Mouse (Mus musculus): ENCODE measurements around the gene Dnajc11.

The Dnajc11 gene

GRCm38 (mm10) chr4:151933505-151934214, at the start of gene Dnajc11:
TSS of gene Dnajc11 (plus strand) at chr4:151933691.
- peak; percentile 88 for DNase-seq (ENCODE audit: low read depth, low spot score)

GRCm38 (mm10) chr4:151893241-151893640, 40.2 kb upstream of the Dnajc11 start:
- no peak for DNase-seq (ENCODE audit: low read depth, low spot score)

GRCm38 (mm10) chr4:151894926-151895325, 38.6 kb upstream of the Dnajc11 start:
- no peak for DNase-seq (ENCODE audit: low read depth, low spot score)

GRCm38 (mm10) chr4:151895624-151896023, 37.9 kb upstream of the Dnajc11 start:
- DNase-seq (ENCODE audit: low read depth, low spot score): no peak

GRCm38 (mm10) chr4:151897069-151897617, 36.3 kb upstream of the Dnajc11 start:
- DNase-seq (ENCODE audit: low read depth, low spot score): no peak

GRCm38 (mm10) chr4:151898600-151899245, 34.8 kb upstream of the Dnajc11 start:
- DNase-seq (ENCODE audit: low read depth, low spot score): no peak

GRCm38 (mm10) chr4:151899707-151900384, 33.6 kb upstream of the Dnajc11 start:
- no peak for DNase-seq (ENCODE audit: low read depth, low spot score)

- DNase-seq (ENCODE audit: low read depth, low spot score): no peak
Observed at GRCm38 (mm10) chr4:151900735-151901134, 32.8 kb upstream of the Dnajc11 start.

GRCm38 (mm10) chr4:151901422-151901821, 32.1 kb upstream of the Dnajc11 start:
- DNase-seq (ENCODE audit: low read depth, low spot score): no peak

- no peak for DNase-seq (ENCODE audit: low read depth, low spot score)
Observed at GRCm38 (mm10) chr4:151902046-151902688, 31.3 kb upstream of the Dnajc11 start.

- DNase-seq (ENCODE audit: low read depth, low spot score): no peak
Observed at GRCm38 (mm10) chr4:151902689-151903241, 30.7 kb upstream of the Dnajc11 start.

GRCm38 (mm10) chr4:151904098-151904497, 29.4 kb upstream of the Dnajc11 start:
- DNase-seq (ENCODE audit: low read depth, low spot score): no peak

- no peak for DNase-seq (ENCODE audit: low read depth, low spot score)
Observed at GRCm38 (mm10) chr4:151905621-151906020, 27.9 kb upstream of the Dnajc11 start.

GRCm38 (mm10) chr4:151907577-151908343, 25.7 kb upstream of the Dnajc11 start:
- no peak for DNase-seq (ENCODE audit: low read depth, low spot score)

- DNase-seq (ENCODE audit: low read depth, low spot score): no peak
Observed at GRCm38 (mm10) chr4:151908809-151909208, 24.7 kb upstream of the Dnajc11 start.

GRCm38 (mm10) chr4:151916271-151916670, 17.2 kb upstream of the Dnajc11 start:
- DNase-seq (ENCODE audit: low read depth, low spot score): no peak

- no peak for DNase-seq (ENCODE audit: low read depth, low spot score)
Observed at GRCm38 (mm10) chr4:151919135-151919840, 14.2 kb upstream of the Dnajc11 start.

GRCm38 (mm10) chr4:151919900-151920643, 13.4 kb upstream of the Dnajc11 start:
- DNase-seq (ENCODE audit: low read depth, low spot score): peak; percentile 66

GRCm38 (mm10) chr4:151922124-151922523, 11.4 kb upstream of the Dnajc11 start:
- no peak for DNase-seq (ENCODE audit: low read depth, low spot score)

All from retina, postnatal 7 days (tissue).